Mouse (Mus musculus) ES-E14 (cell line): ENCODE results near the gene Crabp2. TPM values are rescaled to one million over a fixed set of nuclear protein-coding genes. Genes with fewer than 3 reads are reported as not detected.

ENCODE experiments used
- DNase-seq: peaks from one replicate; pipeline ENCODE4 v3.0.0-alpha.2; 2013; ENCODE audit warnings: low read depth, low spot score
- H3K27ac ChIP-seq: 2 replicates; pipeline ENCODE4 v1.5.1; 2012; ENCODE audit warnings: low read depth, mild to moderate bottlenecking, low read length, moderate library complexity, mixed read lengths; ENCODE audit not compliant: poor library complexity, insufficient read depth, severe bottlenecking
- H3K36me3 ChIP-seq: 2 replicates; pipeline ENCODE4 v1.6.1; 2012; ENCODE audit warnings: mild to moderate bottlenecking, low read length, moderate library complexity, mixed read lengths; ENCODE audit not compliant: control insufficient read depth, poor library complexity, insufficient read depth, severe bottlenecking
- H3K4me1 ChIP-seq, 2 experiments: fragments of 150-350 bp in 1 of 2; sonication (generic) in 1 of 2; 2 replicates each; pipeline ENCODE4 v1.6.1; 2012; ENCODE audit warnings: low read length in 2 of 2, mild to moderate bottlenecking in 1 of 2, mixed read lengths in 1 of 2; ENCODE audit not compliant: control insufficient read depth in 2 of 2, insufficient read depth in 2 of 2, poor library complexity in 1 of 2
- H3K4me3 ChIP-seq, 2 experiments: fragments of 150-350 bp in 1 of 2; sonication (generic) in 1 of 2; 2 replicates each; pipeline ENCODE4 v1.5.1; 2012; ENCODE audit warnings: low read length in 2 of 2, low read depth in 1 of 2, mild to moderate bottlenecking in 1 of 2, mixed read lengths in 1 of 2; ENCODE audit not compliant: insufficient read depth in 1 of 2, poor library complexity in 1 of 2, severe bottlenecking in 1 of 2
- H3K9ac ChIP-seq: 2 replicates; pipeline ENCODE4 v1.6.1; 2012; ENCODE audit warnings: low read depth, mild to moderate bottlenecking, low read length, mixed read lengths; ENCODE audit not compliant: poor library complexity, insufficient read depth, severe bottlenecking
- H3K9me3 ChIP-seq: fragments of 150-350 bp; sonication (generic); 2 replicates; pipeline ENCODE4 v1.6.1; 2012; ENCODE audit warnings: low read depth, mild to moderate bottlenecking, low read length; ENCODE audit not compliant: control insufficient read depth, insufficient read depth
- CHD2 ChIP-seq: IDR thresholded peaks from 2 replicates; pipeline ENCODE4 v1.6.1; 2014; ENCODE audit warnings: mild to moderate bottlenecking, low read depth, low read length, inconsistent platforms
- HCFC1 ChIP-seq: IDR thresholded peaks from 2 replicates; pipeline ENCODE4 v1.6.1; 2012; ENCODE audit warnings: low read length, inconsistent platforms, borderline replicate concordance; ENCODE audit not compliant: insufficient read depth
- MAFK ChIP-seq: IDR thresholded peaks from 2 replicates; pipeline ENCODE4 v1.6.1; 2014; ENCODE audit warnings: mild to moderate bottlenecking, low read depth, low read length, inconsistent platforms; ENCODE audit not compliant: insufficient read depth
- ZC3H11A ChIP-seq: IDR thresholded peaks from 2 replicates; pipeline ENCODE4 v1.6.1; 2012; ENCODE audit warnings: low read depth, mild to moderate bottlenecking, inconsistent platforms, low read length, borderline replicate concordance
- ZNF384 ChIP-seq: IDR thresholded peaks from 2 replicates; pipeline ENCODE4 v1.6.1; 2012; ENCODE audit warnings: low read depth, low read length, inconsistent platforms
- in situ Hi-C, 2 experiments: fragments of 600-800 bp; cut with MboI; formaldehyde crosslinking; loops; one replicate each; pipeline ENCODE4 v1.15.1; 2025; ENCODE audit warnings: low sequenced_read_pairs in 2 of 2, inconsistent platforms in 1 of 2; ENCODE audit not compliant: unreplicated experiment in 2 of 2
- total RNA-seq: library from RNA; depleted of rRNA; stranded (reverse); fragments of 300-350 nt; gene quantifications from 2 replicates; pipeline ENCODE4 v1.2.3, GENCODE M21; 2012

The Crabp2 gene
- total RNA-seq, 1 experiment: 19.7 TPM

DNA sequence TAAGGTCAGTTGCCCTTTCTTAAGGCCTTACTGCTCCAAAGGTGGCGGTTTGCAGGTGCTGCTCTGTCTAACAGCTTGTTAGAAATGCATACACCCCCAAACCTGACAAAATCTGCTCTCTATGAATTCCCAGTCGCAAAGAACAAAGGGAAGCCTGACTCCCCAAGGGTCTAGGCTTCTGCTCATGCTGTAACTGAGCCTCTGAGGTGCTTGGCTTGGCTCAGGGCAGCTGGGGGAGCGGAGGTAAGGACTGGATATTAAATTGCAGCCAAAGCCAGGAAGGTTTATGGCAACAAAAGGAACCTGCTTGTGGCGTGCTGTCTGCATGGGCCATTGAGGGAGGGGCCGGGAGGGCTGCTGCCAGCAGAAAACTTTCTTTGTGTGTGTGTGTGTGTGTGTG, 44.6 kb upstream of the Crabp2 start:
- Histone ChIP-seq H3K9ac (peak overlapping the region; percentile 47), H3K4me1 (peaks cover 3 to 4% of the 10 kb centered on the region in 2 experiments; a peak in 2 of 4 replicates), H3K4me3 (no peak overlapping the region), H3K9me3 (no peaks in the 10 kb centered on the region), H3K36me3 (no peaks in the 10 kb centered on the region), H3K27ac (no peak overlapping the region)
- no peak for DNase-seq
- no peak for TF ChIP-seq MAFK
- no peak for TF ChIP-seq ZNF384
- TF ChIP-seq CHD2: no peak
- TF ChIP-seq HCFC1: no peak
- TF ChIP-seq ZC3H11A: no peak
- in situ Hi-C loops: no loop called here

GRCm38 (mm10) chr3:87905880-87906485, 42.5 kb upstream of the Crabp2 start, which contains the start of gene Hdgf:
TSS of gene Hdgf (plus strand) at chr3:87906321.
- peak within 1 kb of the TSS; percentile 79 to 97 for H3K4me3 ChIP-seq
- H3K27ac ChIP-seq: peak within 1 kb of the TSS; percentile 95
- TF ChIP-seq HCFC1 (peak; percentile 85), ZNF384 (no peak)
- H3K9me3 ChIP-seq: no peaks in the 10 kb centered on the region
- in situ Hi-C loops: no loop called here
- peaks cover 3 to 4% of the 10 kb centered on the region in 2 experiments; a peak in 2 of 4 replicates for H3K4me1 ChIP-seq
- DNase-seq: peak; percentile 91
- peaks cover 2% of the 10 kb centered on the region; the same call in 1 of the 2 replicates for H3K36me3 ChIP-seq
- peak within 1 kb of the TSS; percentile 100 for H3K9ac ChIP-seq

GRCm38 (mm10) chr3:87906601-87906980, 41.9 kb upstream of the Crabp2 start:
- Histone ChIP-seq H3K4me3 (peak overlapping the region; percentile 79 to 97), H3K9me3 (no peaks in the 10 kb centered on the region), H3K27ac (peak overlapping the region; percentile 95), H3K9ac (peak overlapping the region; percentile 100), H3K4me1 (peaks cover 5 to 8% of the 10 kb centered on the region in 2 experiments; a peak in 3 of 4 replicates), H3K36me3 (peaks cover 5% of the 10 kb centered on the region; the same call in 1 of the 2 replicates)
- in situ Hi-C loops: no loop called here
- no peak for DNase-seq
- TF ChIP-seq CHD2: no peak
- TF ChIP-seq HCFC1: no peak
- no peak for TF ChIP-seq ZC3H11A
- TF ChIP-seq ZNF384: no peak

DNA sequence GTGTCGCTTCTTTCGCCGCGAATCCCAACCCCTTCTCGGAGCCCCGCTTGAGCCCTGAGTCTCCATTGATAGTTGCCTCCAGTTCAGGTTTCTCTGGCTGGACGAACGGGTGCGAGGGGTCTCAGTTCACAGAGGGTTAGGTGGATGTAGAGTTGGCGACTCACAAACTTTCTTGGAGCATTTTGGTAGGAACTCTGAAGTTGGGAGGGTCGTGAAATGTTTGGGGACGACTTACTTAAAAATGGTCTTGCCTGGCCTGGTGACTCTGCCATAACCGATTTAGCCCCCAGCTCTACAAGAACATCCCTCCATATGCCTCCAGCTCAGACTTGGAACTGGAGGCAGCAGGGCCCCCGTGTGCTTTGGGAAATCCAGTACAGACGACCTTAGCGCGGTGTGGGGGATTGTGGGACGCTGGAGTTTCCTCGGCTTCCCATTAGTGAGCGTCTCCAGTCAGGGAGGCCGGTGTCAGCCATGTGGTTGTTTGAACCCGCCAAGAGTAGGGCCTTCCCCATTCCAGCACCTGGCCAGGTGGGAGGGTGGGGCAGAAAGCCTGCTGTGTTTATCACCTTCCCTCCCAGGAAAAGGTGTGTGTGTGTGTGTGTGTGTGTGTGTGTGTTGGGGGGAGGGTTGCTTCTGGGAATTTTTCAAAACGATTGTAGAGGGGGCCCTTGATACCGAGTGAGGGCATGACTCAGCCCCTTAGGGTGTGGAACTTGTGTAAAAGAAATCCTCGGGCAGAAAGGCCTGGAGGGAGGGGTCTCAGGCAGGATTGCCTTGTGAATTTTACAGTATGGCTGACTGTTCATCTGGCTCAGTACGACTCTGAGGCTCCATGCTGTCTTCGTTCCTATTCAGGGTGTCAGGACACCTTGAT, 41.2 kb upstream of the Crabp2 start:
- peak overlapping the region; percentile 95 for H3K27ac ChIP-seq
- H3K9ac ChIP-seq: peak overlapping the region; percentile 100
- peak overlapping the region; percentile 79 to 97 for H3K4me3 ChIP-seq
- H3K36me3 ChIP-seq: peaks cover 6% of the 10 kb centered on the region; the same call in 1 of the 2 replicates
- TF ChIP-seq ZC3H11A (no peak), MAFK (no peak), ZNF384 (no peak), HCFC1 (no peak), CHD2 (no peak)
- in situ Hi-C loops: no loop called here
- peak; percentile 38 for DNase-seq
- H3K9me3 ChIP-seq: no peaks in the 10 kb centered on the region
- H3K4me1 ChIP-seq: peaks cover 9 to 10% of the 10 kb centered on the region in 2 experiments
